Mouse (Mus musculus) intestine, postnatal 0 days (tissue): Measurements from ENCODE around the gene Slc1a5. TPM values are rescaled to one million over a fixed set of nuclear protein-coding genes. Genes with fewer than 3 reads are reported as not detected.

ENCODE experiments used
- ATAC-seq: fragments of 200-750 bp; cut with Nextera tagmentation; 2 replicates; pipeline ENCODE4 v1.8.0; 2017; ENCODE audit warnings: mild to moderate bottlenecking, moderate TSS enrichment, moderate library complexity
- H3K27ac ChIP-seq: fragments of 300-500 bp; sonication (generic); 2 replicates; pipeline ENCODE4 v1.5.1; 2014; ENCODE audit warnings: mild to moderate bottlenecking, low read depth, low read length, moderate library complexity
- H3K27me3 ChIP-seq: fragments of 300-500 bp; sonication (generic); replicated peaks from 2 replicates; pipeline ENCODE4 v1.6.1; 2014; ENCODE audit warnings: low read length, mixed read lengths; ENCODE audit not compliant: control insufficient read depth, insufficient read depth
- H3K36me3 ChIP-seq: fragments of 300-500 bp; sonication (generic); 2 replicates; pipeline ENCODE4 v1.6.1; 2014; ENCODE audit warnings: mild to moderate bottlenecking, moderate library complexity; ENCODE audit not compliant: control insufficient read depth, insufficient read depth
- H3K4me1 ChIP-seq: fragments of 300-500 bp; sonication (generic); replicated peaks from 2 replicates; pipeline ENCODE4 v1.6.1; 2014; ENCODE audit warnings: antibody characterized with exemption, low read length, mixed read lengths; ENCODE audit not compliant: control insufficient read depth, insufficient read depth
- H3K4me2 ChIP-seq: fragments of 300-500 bp; sonication (generic); replicated peaks from 2 replicates; pipeline ENCODE4 v1.6.1; 2014; ENCODE audit warnings: low read depth, mild to moderate bottlenecking, moderate library complexity
- H3K4me3 ChIP-seq: fragments of 300-500 bp; sonication (generic); 2 replicates; pipeline ENCODE4 v1.5.1; 2014; ENCODE audit warnings: low read depth, low read length
- H3K9ac ChIP-seq: fragments of 300-500 bp; sonication (generic); 2 replicates; pipeline ENCODE4 v1.6.1; 2014; ENCODE audit warnings: mild to moderate bottlenecking, low read depth, low read length
- H3K9me3 ChIP-seq: fragments of 300-500 bp; sonication (generic); 2 replicates; pipeline ENCODE4 v1.6.1; 2016; ENCODE audit warnings: mixed run types; ENCODE audit not compliant: control insufficient read depth
- CTCF ChIP-seq: sonication (generic); IDR thresholded peaks from 2 replicates; pipeline ENCODE4 v1.5.1; 2016; ENCODE audit warnings: low read depth, mild to moderate bottlenecking, control low read depth, antibody characterized with exemption, moderate library complexity
- WGBS: fragments of 180-500 bp; shearing (Covaris S2); extraction: QIAGEN DNeasy Blood & Tissue Kit; methylation state at CpG from one replicate; pipeline ENCODE4 v1.1.7; 2014; 5-methylcytosine and 5-hydroxymethylcytosine counted together
- polyA plus RNA-seq: library from polyadenylated mRNA; unstranded; fragments of >200 nt; fragmentation: Nextera tagmentation; extraction: Ambion mirVana; gene quantifications from 2 replicates; pipeline ENCODE4 v1.2.1, GENCODE M21; 2015

The Slc1a5 gene
- polyA plus RNA-seq, 1 experiment from 2014 or later, result 19.8 TPM

- TF ChIP-seq CTCF, result peak; percentile 60
- H3K27ac ChIP-seq, result no peak overlapping the region
- WGBS, result 88% methylated on average over 2 of the region's 2 CpGs
- ATAC-seq, result no peak
- H3K9me3 ChIP-seq, result no peaks in the 10 kb centered on the region
- H3K4me1 ChIP-seq, result peaks cover 5% of the 10 kb centered on the region
- peaks cover 13% of the 10 kb centered on the region; the same call in 1 of the 2 replicates for H3K36me3 ChIP-seq
- H3K4me3 ChIP-seq, result no peak overlapping the region
- no peaks in the 10 kb centered on the region; the same call in 1 of the 2 replicates for H3K27me3 ChIP-seq
- H3K4me2 ChIP-seq, result no peak overlapping the region
- H3K9ac ChIP-seq, result no peak overlapping the region
Measured at GRCm38 (mm10) chr7:16812505-16812904, 31.4 kb downstream of the Slc1a5 start.

- no peaks in the 10 kb centered on the region for H3K9me3 ChIP-seq
- no peak for ATAC-seq
- H3K4me3 ChIP-seq, result peak within 1 kb of the TSS; percentile 99
- H3K4me1 ChIP-seq, result peaks cover 22% of the 10 kb centered on the region
- H3K27ac ChIP-seq, result peak within 1 kb of the TSS; percentile 90
- no peak for TF ChIP-seq CTCF
- WGBS, result 10% methylated on average over 1 of the region's 1 CpGs
- H3K9ac ChIP-seq, result peak within 1 kb of the TSS; percentile 97
- H3K36me3 ChIP-seq, result peaks cover 11% of the 10 kb centered on the region; the same call in 1 of the 2 replicates
- H3K4me2 ChIP-seq, result peak within 1 kb of the TSS; percentile 95
- H3K27me3 ChIP-seq, result no peaks in the 10 kb centered on the region; the same call in 1 of the 2 replicates
Measured at GRCm38 (mm10) chr7:16815351-16815941, 34.3 kb downstream of the Slc1a5 start, which contains the start of gene Strn4. Gene Strn4, plus strand, starts transcription at chr7:16815889.

GRCm38 (mm10) chr7:16816078-16816474 is 34.9 kb downstream of the Slc1a5 start:
- no peak for TF ChIP-seq CTCF
- H3K4me3 ChIP-seq, result peak overlapping the region; percentile 99
- peaks cover 22% of the 10 kb centered on the region for H3K4me1 ChIP-seq
- H3K27ac ChIP-seq, result peak overlapping the region; percentile 90
- WGBS, result under 1% methylated on average over 41 of the region's 55 CpGs
- peak overlapping the region; percentile 95 for H3K4me2 ChIP-seq
- peaks cover 6% of the 10 kb centered on the region; the same call in 1 of the 2 replicates for H3K36me3 ChIP-seq
- ATAC-seq, result peak; percentile 81
- H3K9ac ChIP-seq, result peak overlapping the region; percentile 97
- no peaks in the 10 kb centered on the region for H3K27me3 ChIP-seq
- no peaks in the 10 kb centered on the region for H3K9me3 ChIP-seq

GRCm38 (mm10) chr7:16816475-16817122 is 35.5 kb downstream of the Slc1a5 start, which contains the start of gene Fkrp:
Gene Fkrp, minus strand, starts transcription at chr7:16816732.
- under 1% methylated on average over 48 of the region's 64 CpGs for WGBS
- Histone ChIP-seq H3K27ac (peak within 1 kb of the TSS; percentile 90), H3K4me1 (peaks cover 22% of the 10 kb centered on the region), H3K9me3 (no peaks in the 10 kb centered on the region), H3K4me2 (peak within 1 kb of the TSS; percentile 95), H3K27me3 (no peaks in the 10 kb centered on the region), H3K4me3 (peak within 1 kb of the TSS; percentile 99), H3K36me3 (peaks cover 6% of the 10 kb centered on the region; the same call in 1 of the 2 replicates), H3K9ac (peak within 1 kb of the TSS; percentile 97)
- ATAC-seq, result peak; percentile 72
- 0 out of 2 replicates have a peak, but pooled peaks have one; percentile 1 for TF ChIP-seq CTCF

GRCm38 (mm10) chr7:16817693-16818092 is 36.6 kb downstream of the Slc1a5 start:
- no peak for TF ChIP-seq CTCF
- Histone ChIP-seq H3K9ac (peak overlapping the region; percentile 97; the same call in 1 of the 2 replicates), H3K9me3 (no peaks in the 10 kb centered on the region), H3K4me3 (peak overlapping the region; percentile 99), H3K36me3 (peaks cover 6% of the 10 kb centered on the region; the same call in 1 of the 2 replicates), H3K4me1 (peaks cover 22% of the 10 kb centered on the region), H3K27me3 (no peaks in the 10 kb centered on the region), H3K27ac (no peak overlapping the region), H3K4me2 (peak overlapping the region; percentile 95)
- no peak for ATAC-seq
- 38% methylated on average over 3 of the region's 3 CpGs for WGBS

GRCm38 (mm10) chr7:16819794-16820193 is 38.7 kb downstream of the Slc1a5 start:
- H3K36me3 ChIP-seq, result peaks cover 16% of the 10 kb centered on the region
- H3K27me3 ChIP-seq, result no peaks in the 10 kb centered on the region
- no peak overlapping the region for H3K4me3 ChIP-seq
- WGBS, result 79% methylated on average over 5 of the region's 5 CpGs
- no peak overlapping the region for H3K9ac ChIP-seq
- H3K4me1 ChIP-seq, result peaks cover 22% of the 10 kb centered on the region
- TF ChIP-seq CTCF, result no peak
- ATAC-seq, result no peak
- no peak overlapping the region for H3K4me2 ChIP-seq
- no peaks in the 10 kb centered on the region for H3K9me3 ChIP-seq
- no peak overlapping the region for H3K27ac ChIP-seq
